Comparison of ENCODE assay signal across 8 mouse cellular contexts in the genomic region with DNA sequence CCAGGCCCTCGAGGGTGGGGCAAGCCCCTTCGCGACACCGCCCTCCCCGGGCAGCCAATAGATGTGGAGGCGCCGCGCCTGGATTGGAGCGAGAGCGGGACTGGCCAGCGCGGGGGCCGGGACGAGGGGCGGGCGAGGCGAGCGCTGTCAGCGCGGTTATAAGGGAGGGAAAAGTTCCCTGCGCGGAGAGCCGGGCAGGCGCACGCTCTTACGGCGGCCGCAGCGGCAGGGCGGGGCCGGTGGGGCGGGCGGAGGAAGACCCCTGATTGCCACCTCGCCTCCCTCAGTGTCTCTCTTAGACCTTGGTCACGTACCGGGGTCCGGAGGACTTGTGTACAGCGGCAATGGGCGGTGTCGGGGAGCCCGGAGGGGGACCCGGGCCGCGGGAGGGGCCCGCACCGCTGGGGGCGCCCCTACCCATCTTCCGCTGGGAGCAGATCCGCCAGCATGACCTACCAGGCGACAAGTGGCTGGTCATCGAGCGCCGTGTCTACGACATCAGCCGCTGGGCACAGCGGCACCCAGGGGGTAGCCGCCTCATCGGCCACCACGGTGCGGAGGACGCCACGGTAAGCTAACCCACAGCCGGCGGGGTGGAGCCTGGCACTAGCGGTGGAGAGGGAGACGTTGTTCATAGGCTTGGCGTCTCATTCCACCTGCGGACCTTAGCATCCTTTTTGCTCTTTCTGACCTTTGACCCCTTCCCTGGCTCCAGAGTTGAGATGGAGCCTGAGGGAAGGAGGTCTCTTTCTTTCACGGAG. TPM values are rescaled to one million over a fixed set of nuclear protein-coding genes. Genes with fewer than 3 reads are reported as not detected.
A peak's percentile ranks its signal among the peaks of the same experiment; 100 is the strongest.
DNase-seq lines count a peak whose midpoint lies in the region; ATAC-seq and TF ChIP-seq lines count a peak whose summit lies in the region.

A gene (plus strand): TSS at position 182 of the 761 bp plus-strand sequence.

- H3K9ac ChIP-seq in forebrain, embryonic 12.5 days: peak within 1 kb of the TSS; percentile 72
- peak within 1 kb of the TSS; percentile 85 for H3K9ac ChIP-seq in heart, embryonic 15.5 days
- H3K9ac ChIP-seq in liver, embryonic 15.5 days: peak within 1 kb of the TSS; percentile 58
- H3K9ac ChIP-seq in neural tube, embryonic 11.5 days (ENCODE audit: low read length): peak within 1 kb of the TSS; percentile 63
- peak within 1 kb of the TSS; percentile 53 for H3K9ac ChIP-seq in stomach, embryonic 15.5 days

- H3K4me3 ChIP-seq in C2C12 (ENCODE audit: insufficient read depth, poor library complexity, severe bottlenecking): peak within 1 kb of the TSS; percentile 93
- H3K4me3 ChIP-seq in forebrain, embryonic 12.5 days (replicated peaks): peak within 1 kb of the TSS; percentile 61
- peak within 1 kb of the TSS; percentile 84 for H3K4me3 ChIP-seq in heart, embryonic 15.5 days
- H3K4me3 ChIP-seq in liver, embryonic 15.5 days (replicated peaks): peak within 1 kb of the TSS; percentile 62
- H3K4me3 ChIP-seq in neural tube, embryonic 11.5 days (ENCODE audit: low read depth, low read length): peak within 1 kb of the TSS; percentile 59
- peak within 1 kb of the TSS; percentile 74 for H3K4me3 ChIP-seq in stomach, embryonic 15.5 days (replicated peaks)

- TF ChIP-seq POLR2A in brain, embryonic 14.5 days (IDR thresholded peaks at IDR 0.05; ENCODE audit: borderline replicate concordance, extremely low read depth, insufficient read depth, insufficient read length, poor library complexity, severe bottlenecking): peak; percentile 52; the same call in 1 of the 2 replicates

- no peaks in the 10 kb centered on the region for H3K27me3 ChIP-seq in C2C12 (ENCODE audit: control insufficient read depth, insufficient read depth, insufficient read length)
- peaks cover 26% of the 10 kb centered on the region for H3K27me3 ChIP-seq in forebrain, embryonic 12.5 days
- no peaks in the 10 kb centered on the region for H3K27me3 ChIP-seq in heart, embryonic 15.5 days
- peaks cover 31% of the 10 kb centered on the region for H3K27me3 ChIP-seq in liver, embryonic 15.5 days
- H3K27me3 ChIP-seq in neural tube, embryonic 11.5 days (ENCODE audit: control insufficient read depth, insufficient read depth, low read length): no peaks in the 10 kb centered on the region
- H3K27me3 ChIP-seq in stomach, embryonic 15.5 days (replicated peaks): no peaks in the 10 kb centered on the region

- peak; percentile 2 for TF ChIP-seq CTCF in C2C12 (IDR thresholded peaks at IDR 0.05; ENCODE audit: control insufficient read depth, insufficient read depth, insufficient read length)
- TF ChIP-seq CTCF in brain, embryonic 14.5 days (IDR thresholded peaks at IDR 0.05; ENCODE audit: borderline replicate concordance, extremely low read depth, insufficient read depth, insufficient read length): no peak

- peaks cover 27% of the 10 kb centered on the region for H3K36me3 ChIP-seq in C2C12 (ENCODE audit: control insufficient read depth, insufficient read depth)
- H3K36me3 ChIP-seq in forebrain, embryonic 12.5 days (replicated peaks): no peaks in the 10 kb centered on the region
- H3K36me3 ChIP-seq in heart, embryonic 15.5 days: no peaks in the 10 kb centered on the region
- peaks cover 34% of the 10 kb centered on the region for H3K36me3 ChIP-seq in liver, embryonic 15.5 days (replicated peaks)
- no peaks in the 10 kb centered on the region for H3K36me3 ChIP-seq in neural tube, embryonic 11.5 days (ENCODE audit: control insufficient read depth, insufficient read depth, low read length)
- no peaks in the 10 kb centered on the region for H3K36me3 ChIP-seq in stomach, embryonic 15.5 days

- 0 out of 2 replicates have a peak within 1 kb of the TSS, but pooled peaks have one; percentile 13 for H3K27ac ChIP-seq in forebrain, embryonic 12.5 days
- H3K27ac ChIP-seq in heart, embryonic 15.5 days: peak within 1 kb of the TSS; percentile 90
- H3K27ac ChIP-seq in liver, embryonic 15.5 days (replicated peaks): peak within 1 kb of the TSS; percentile 45; the same call in 1 of the 2 replicates
- no peak within 1 kb of the TSS for H3K27ac ChIP-seq in neural tube, embryonic 11.5 days (ENCODE audit: low read depth, low read length)
- peak within 1 kb of the TSS; percentile 75 for H3K27ac ChIP-seq in stomach, embryonic 15.5 days

- H3K79me3 ChIP-seq in C2C12 (ENCODE audit: low read depth): peaks cover 41% of the 10 kb centered on the region

- WGBS in forebrain, embryonic 12.5 days: under 1% methylated on average over 69 of the region's 69 CpGs
- under 1% methylated on average over 68 of the region's 69 CpGs for WGBS in heart, embryonic 15.5 days
- WGBS in liver, embryonic 15.5 days (ENCODE audit: insufficient replicate concordance): under 1% methylated on average over 68 of the region's 69 CpGs
- under 1% methylated on average over 55 of the region's 69 CpGs for WGBS in neural tube, embryonic 11.5 days
- WGBS in stomach, embryonic 15.5 days: under 1% methylated on average over 67 of the region's 69 CpGs

- peak within 1 kb of the TSS; percentile 94 for H3ac ChIP-seq in C2C12 (ENCODE audit: control insufficient read depth, insufficient read length, low read depth)

- peak within 1 kb of the TSS; percentile 98 for H3K4me2 ChIP-seq in forebrain, embryonic 12.5 days
- peak within 1 kb of the TSS; percentile 88 for H3K4me2 ChIP-seq in heart, embryonic 15.5 days
- peak within 1 kb of the TSS; percentile 91 for H3K4me2 ChIP-seq in liver, embryonic 15.5 days
- peak within 1 kb of the TSS; percentile 99 for H3K4me2 ChIP-seq in neural tube, embryonic 11.5 days (ENCODE audit: low read depth)
- peak within 1 kb of the TSS; percentile 98 for H3K4me2 ChIP-seq in stomach, embryonic 15.5 days

- peaks cover 26% of the 10 kb centered on the region for H3K4me1 ChIP-seq in forebrain, embryonic 12.5 days
- H3K4me1 ChIP-seq in heart, embryonic 15.5 days (replicated peaks): peaks cover 84% of the 10 kb centered on the region
- H3K4me1 ChIP-seq in liver, embryonic 15.5 days (replicated peaks): peaks cover 74% of the 10 kb centered on the region
- H3K4me1 ChIP-seq in neural tube, embryonic 11.5 days (ENCODE audit: control insufficient read depth, insufficient read depth, low read length): peaks cover 7% of the 10 kb centered on the region; the same call in 1 of the 2 replicates
- peaks cover 28% of the 10 kb centered on the region for H3K4me1 ChIP-seq in stomach, embryonic 15.5 days

- H3K9me3 ChIP-seq in forebrain, embryonic 12.5 days: no peaks in the 10 kb centered on the region
- no peaks in the 10 kb centered on the region for H3K9me3 ChIP-seq in heart, embryonic 15.5 days (replicated peaks)
- H3K9me3 ChIP-seq in liver, embryonic 15.5 days (replicated peaks): no peaks in the 10 kb centered on the region
- H3K9me3 ChIP-seq in neural tube, embryonic 11.5 days (ENCODE audit: control insufficient read depth, low read length): no peaks in the 10 kb centered on the region
- H3K9me3 ChIP-seq in stomach, embryonic 15.5 days: no peaks in the 10 kb centered on the region

- peak; percentile 92 for ATAC-seq in forebrain, embryonic 12.5 days (ENCODE audit: low FRiP score)
- peak; percentile 82 for ATAC-seq in heart, embryonic 15.5 days (replicated peaks; ENCODE audit: insufficient number of reproducible peaks, insufficient read depth, low FRiP score, low read depth)
- ATAC-seq in liver, embryonic 15.5 days (ENCODE audit: insufficient read depth): peak; percentile 78
- peak; percentile 92 for ATAC-seq in neural tube, embryonic 11.5 days (ENCODE audit: insufficient read depth, low FRiP score, low TSS enrichment)
- peak; percentile 88 for ATAC-seq in stomach, embryonic 15.5 days (ENCODE audit: insufficient read depth, low FRiP score, low read depth)

- DNase-seq in brain, embryonic 14.5 days (ENCODE audit: low read depth): peak; percentile 76
- peak; percentile 91 for DNase-seq in kidney, postnatal 14 days
- peak; percentile 78 for DNase-seq in neural tube, embryonic 11.5 days (ENCODE audit: low spot score)

- H3K79me2 ChIP-seq in C2C12 (ENCODE audit: control insufficient read depth, insufficient read depth): peaks cover 51% of the 10 kb centered on the region

TF ChIP-seq in C2C12, 6 proteins besides CTCF, POLR2A, EP300 and RAD21:
- TF ChIP-seq USF1 (IDR thresholded peaks at IDR 0.05; ENCODE audit: low read depth): no peak
- no peak for TF ChIP-seq MYOD1 (IDR thresholded peaks at IDR 0.05; ENCODE audit: control insufficient read depth, insufficient read length, low read depth)
- TF ChIP-seq MAX (IDR thresholded peaks at IDR 0.05): no peak
- TF ChIP-seq FOSL1 (IDR thresholded peaks at IDR 0.05; ENCODE audit: insufficient read depth, low read length, poor library complexity, severe bottlenecking): no peak
- no peak for TF ChIP-seq CEBPB (IDR thresholded peaks at IDR 0.05; ENCODE audit: low read depth)
- no peak for TF ChIP-seq MYOG (IDR thresholded peaks at IDR 0.05; ENCODE audit: control insufficient read depth, extremely low read depth, insufficient read length)

RNA-seq across cellular contexts. Expression of the gene that starts here (rescaled TPM):
- 161 TPM for polyA plus RNA-seq in C2C12 (2012; fragmentation: generic; extraction: Trizol)
- 42.8 and 44.8 TPM in 2 replicates for polyA plus RNA-seq in brain, embryonic 14.5 days (2012; rRNA removed)
- 5.6 and 7.4 TPM in 2 replicates for polyA plus RNA-seq in forebrain, embryonic 12.5 days (2016; fragmentation: Nextera tagmentation; extraction: Ambion mirVana)
- 39.4 and 43.9 TPM in 2 replicates for polyA plus RNA-seq in heart, embryonic 15.5 days (2015; fragmentation: Nextera tagmentation; extraction: Ambion mirVana)
- 7.6 and 8.9 TPM in 2 replicates for polyA plus RNA-seq in liver, embryonic 15.5 days (2015; fragmentation: Nextera tagmentation; extraction: Ambion mirVana)
- 6.1 and 6.2 TPM in 2 replicates for polyA plus RNA-seq in neural tube, embryonic 11.5 days (2014; fragmentation: Nextera tagmentation; extraction: Ambion mirVana)
- polyA plus RNA-seq in stomach, embryonic 15.5 days (2015; fragmentation: Nextera tagmentation; extraction: Ambion mirVana): 17.2 and 17.6 TPM in 2 replicates
